Mouse (Mus musculus) kidney, embryonic 14.5 days (tissue): ENCODE results near the gene N4bp2. TPM values are rescaled to one million over a fixed set of nuclear protein-coding genes. Genes with fewer than 3 reads are reported as not detected.

Experiments used
- ATAC-seq: fragments of 200-750 bp; cut with Nextera tagmentation; 2 replicates; pipeline ENCODE4 v1.8.0; 2017; ENCODE audit warnings: moderate number of reproducible peaks, mild to moderate bottlenecking, moderate TSS enrichment, moderate library complexity; ENCODE audit not compliant: low FRiP score, low TSS enrichment
- H3K27ac ChIP-seq: fragments of 300-500 bp; sonication (generic); 2 replicates; pipeline ENCODE4 v1.5.1; 2014; ENCODE audit warnings: low read depth, mild to moderate bottlenecking, low read length, moderate library complexity, mixed read lengths
- H3K27me3 ChIP-seq: fragments of 300-500 bp; sonication (generic); 2 replicates; pipeline ENCODE4 v1.6.1; 2014; ENCODE audit warnings: mild to moderate bottlenecking, low read length; ENCODE audit not compliant: control insufficient read depth, insufficient read depth
- H3K36me3 ChIP-seq: fragments of 300-500 bp; sonication (generic); 2 replicates; pipeline ENCODE4 v1.6.1; 2014; ENCODE audit warnings: low read length, mixed read lengths; ENCODE audit not compliant: control insufficient read depth, insufficient read depth
- H3K4me1 ChIP-seq: fragments of 300-500 bp; sonication (generic); 2 replicates; pipeline ENCODE4 v1.6.1; 2014; ENCODE audit warnings: low read length, mixed read lengths; ENCODE audit not compliant: control insufficient read depth, insufficient read depth
- H3K4me2 ChIP-seq: fragments of 300-500 bp; sonication (generic); replicated peaks from 2 replicates; pipeline ENCODE4 v1.6.1; 2014; ENCODE audit warnings: low read depth, mild to moderate bottlenecking, low read length
- H3K4me3 ChIP-seq: fragments of 300-500 bp; sonication (generic); 2 replicates; pipeline ENCODE4 v1.5.1; 2014; ENCODE audit warnings: mild to moderate bottlenecking, low read length
- H3K9ac ChIP-seq: fragments of 300-500 bp; sonication (generic); 2 replicates; pipeline ENCODE4 v1.6.1; 2014; ENCODE audit warnings: low read depth, mild to moderate bottlenecking, low read length, moderate library complexity
- H3K9me3 ChIP-seq: fragments of 300-500 bp; sonication (generic); 2 replicates; pipeline ENCODE4 v1.6.1; 2016; ENCODE audit warnings: low read length; ENCODE audit not compliant: control insufficient read depth
- WGBS: fragments of 180-500 bp; shearing (Covaris S2); extraction: QIAGEN DNeasy Blood & Tissue Kit; methylation state at CpG from one replicate; pipeline ENCODE4 v1.1.7; 2014; 5-methylcytosine and 5-hydroxymethylcytosine counted together
- polyA plus RNA-seq: library from polyadenylated mRNA; unstranded; fragments of >200 nt; fragmentation: Nextera tagmentation; extraction: Ambion mirVana; gene quantifications from 2 replicates; pipeline ENCODE4 v1.2.1, GENCODE M21; 2014

N4bp2 gene
- polyA plus RNA-seq, 1 experiment from 2014 or later: 57.3 TPM

DNA sequence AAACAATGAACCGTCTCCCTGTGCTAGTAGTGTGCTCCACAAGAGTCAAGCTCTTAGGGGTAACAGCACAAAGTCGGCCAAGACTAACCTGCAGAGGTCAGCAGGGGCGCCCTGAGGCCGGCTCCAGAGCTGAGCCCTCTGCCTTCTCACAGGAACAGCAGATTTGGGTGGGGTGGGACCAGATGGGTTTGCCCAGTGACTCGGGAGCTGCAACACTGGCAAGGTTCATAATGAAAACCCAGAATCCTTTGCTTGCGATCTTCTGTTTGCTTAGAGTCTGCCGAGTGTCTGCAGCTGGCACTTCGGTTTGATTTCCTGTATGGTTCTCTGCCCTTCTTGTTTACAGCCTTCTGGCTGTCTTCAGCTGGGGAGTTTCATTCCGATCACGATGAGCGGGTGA, 87.4 kb downstream of the N4bp2 start:
- H3K27me3 ChIP-seq: no peaks in the 10 kb centered on the region
- no peak overlapping the region for H3K4me3 ChIP-seq
- H3K27ac ChIP-seq: no peak overlapping the region
- no peak for ATAC-seq
- H3K4me2 ChIP-seq: no peak overlapping the region
- no peak overlapping the region for H3K9ac ChIP-seq
- no peaks in the 10 kb centered on the region for H3K36me3 ChIP-seq
- 56% methylated on average over 11 of the region's 11 CpGs for WGBS
- no peaks in the 10 kb centered on the region for H3K9me3 ChIP-seq
- H3K4me1 ChIP-seq: no peaks in the 10 kb centered on the region

DNA sequence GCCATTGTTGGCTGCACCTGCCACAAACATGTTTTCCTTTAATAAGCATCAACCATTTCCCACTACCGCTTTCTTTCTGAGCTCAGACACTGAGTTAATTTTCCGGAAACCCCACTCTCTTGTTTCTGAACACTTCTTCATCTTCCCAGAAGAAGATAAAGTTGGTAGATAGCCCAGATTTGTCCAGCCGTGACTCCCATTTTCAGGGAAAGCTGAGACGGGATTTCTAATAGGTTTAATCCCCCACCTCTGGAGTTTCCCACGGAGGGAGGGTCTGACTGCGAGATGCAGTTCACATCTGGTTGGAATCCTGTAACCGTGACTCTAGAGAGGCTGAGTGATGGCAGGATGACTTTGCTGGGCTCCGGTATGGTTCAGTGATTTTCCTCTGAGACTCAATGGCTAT, 91.5 kb downstream of the N4bp2 start:
- Histone ChIP-seq H3K36me3 (no peaks in the 10 kb centered on the region), H3K9ac (no peak overlapping the region), H3K4me1 (peaks cover 10% of the 10 kb centered on the region; the same call in 1 of the 2 replicates), H3K9me3 (no peaks in the 10 kb centered on the region), H3K4me3 (no peak overlapping the region), H3K4me2 (no peak overlapping the region; the same call in 1 of the 2 replicates), H3K27ac (no peak overlapping the region), H3K27me3 (no peaks in the 10 kb centered on the region)
- WGBS: 28% methylated on average over 8 of the region's 8 CpGs
- ATAC-seq: peak; percentile 70

DNA sequence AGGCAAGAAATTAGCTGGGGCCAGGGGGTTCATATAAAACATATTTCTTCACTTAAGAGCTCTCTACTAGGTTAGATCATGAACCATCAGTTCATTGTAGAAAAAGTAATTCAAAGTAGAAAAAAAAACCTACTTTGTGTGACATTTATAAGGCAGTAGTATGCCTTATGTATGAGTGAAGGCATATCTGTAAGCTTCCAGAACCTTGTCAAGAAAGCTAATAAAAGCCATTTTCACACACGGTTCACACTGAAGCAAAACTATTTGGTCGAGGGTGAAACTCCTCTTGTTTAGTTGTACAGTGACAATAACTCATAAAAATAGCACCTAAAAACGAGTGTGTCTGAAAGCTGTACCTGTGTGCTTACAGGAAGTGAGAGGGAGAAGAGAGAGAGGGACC, 92.2 kb downstream of the N4bp2 start:
- H3K9me3 ChIP-seq: no peaks in the 10 kb centered on the region
- H3K36me3 ChIP-seq: no peaks in the 10 kb centered on the region
- no peak overlapping the region for H3K4me3 ChIP-seq
- no peak for ATAC-seq
- no peak overlapping the region for H3K27ac ChIP-seq
- 54% methylated on average over 3 of the region's 3 CpGs for WGBS
- H3K9ac ChIP-seq: no peak overlapping the region
- H3K4me2 ChIP-seq: no peak overlapping the region
- no peaks in the 10 kb centered on the region for H3K27me3 ChIP-seq
- H3K4me1 ChIP-seq: peaks cover 10% of the 10 kb centered on the region; the same call in 1 of the 2 replicates

DNA sequence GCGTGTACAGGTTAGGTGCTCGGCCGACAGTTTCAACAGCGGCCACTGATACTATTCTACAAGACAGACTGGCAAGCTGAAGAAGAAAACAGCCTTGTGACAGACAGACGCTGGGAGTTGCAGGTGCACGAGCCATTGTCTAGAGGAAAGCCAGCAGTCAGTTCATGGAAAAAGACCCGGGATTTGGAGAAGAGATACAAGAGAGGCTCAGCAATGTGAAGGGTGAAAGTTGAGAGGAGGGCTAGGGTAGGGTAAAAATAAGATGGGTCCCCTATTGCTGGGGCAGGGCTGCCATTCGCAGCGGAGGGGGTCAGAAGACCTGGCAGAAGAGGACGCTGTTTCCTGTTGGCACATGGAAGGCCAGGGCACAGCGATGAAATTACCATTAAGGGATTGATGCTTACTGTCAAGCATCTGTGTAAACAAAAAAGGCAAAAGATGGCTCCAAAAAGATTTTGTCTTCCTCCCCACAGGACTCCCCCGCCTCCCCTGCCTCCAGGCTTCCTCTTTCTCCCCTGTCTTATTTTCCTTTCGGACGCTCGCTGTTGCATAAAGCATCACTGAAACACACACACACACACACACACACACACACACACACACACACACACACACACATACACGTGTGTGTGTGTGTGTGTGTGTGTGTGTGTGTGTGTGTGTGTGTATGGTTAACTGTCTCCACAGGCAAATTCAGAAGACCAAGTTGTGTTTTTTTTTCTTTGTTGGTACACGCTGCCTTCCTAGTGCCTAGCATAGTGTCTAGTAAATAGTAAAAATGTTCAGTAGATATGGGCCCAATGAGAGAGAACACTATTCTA, 93.5 kb downstream of the N4bp2 start:
- Histone ChIP-seq H3K27ac (no peak overlapping the region), H3K27me3 (no peaks in the 10 kb centered on the region), H3K4me2 (no peak overlapping the region), H3K9ac (no peak overlapping the region), H3K36me3 (no peaks in the 10 kb centered on the region), H3K4me3 (no peak overlapping the region), H3K4me1 (peaks cover 10% of the 10 kb centered on the region; the same call in 1 of the 2 replicates), H3K9me3 (no peaks in the 10 kb centered on the region)
- 77% methylated on average over 17 of the region's 17 CpGs for WGBS
- ATAC-seq: no peak

DNA sequence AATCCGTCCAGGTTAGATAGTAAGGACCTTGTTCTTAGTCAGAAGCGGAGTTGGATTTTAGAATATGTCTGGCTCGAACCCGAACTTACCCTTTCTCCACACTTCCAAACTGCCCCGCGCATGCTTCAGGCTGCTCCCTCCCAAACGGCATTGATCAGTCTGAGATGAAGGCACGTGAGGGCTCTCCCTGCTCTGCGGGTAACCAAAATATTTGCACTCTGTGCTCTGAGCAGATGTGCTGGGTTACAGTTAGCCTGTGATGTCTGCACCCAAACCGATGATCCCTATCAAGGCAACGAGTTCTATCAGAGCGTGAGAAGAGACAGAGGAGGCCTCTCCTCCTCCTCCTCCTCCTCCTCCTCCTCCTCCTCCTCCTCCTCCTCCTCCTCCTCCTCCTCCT, 94.6 kb downstream of the N4bp2 start:
- H3K9ac ChIP-seq: no peak overlapping the region
- H3K4me2 ChIP-seq: no peak overlapping the region
- no peak overlapping the region for H3K4me3 ChIP-seq
- 48% methylated on average over 12 of the region's 12 CpGs for WGBS
- H3K9me3 ChIP-seq: no peaks in the 10 kb centered on the region
- H3K27ac ChIP-seq: no peak overlapping the region
- no peaks in the 10 kb centered on the region for H3K36me3 ChIP-seq
- ATAC-seq: peak; percentile 59; the same call in 1 of the 2 replicates
- no peaks in the 10 kb centered on the region for H3K27me3 ChIP-seq
- H3K4me1 ChIP-seq: peaks cover 10% of the 10 kb centered on the region; the same call in 1 of the 2 replicates

DNA sequence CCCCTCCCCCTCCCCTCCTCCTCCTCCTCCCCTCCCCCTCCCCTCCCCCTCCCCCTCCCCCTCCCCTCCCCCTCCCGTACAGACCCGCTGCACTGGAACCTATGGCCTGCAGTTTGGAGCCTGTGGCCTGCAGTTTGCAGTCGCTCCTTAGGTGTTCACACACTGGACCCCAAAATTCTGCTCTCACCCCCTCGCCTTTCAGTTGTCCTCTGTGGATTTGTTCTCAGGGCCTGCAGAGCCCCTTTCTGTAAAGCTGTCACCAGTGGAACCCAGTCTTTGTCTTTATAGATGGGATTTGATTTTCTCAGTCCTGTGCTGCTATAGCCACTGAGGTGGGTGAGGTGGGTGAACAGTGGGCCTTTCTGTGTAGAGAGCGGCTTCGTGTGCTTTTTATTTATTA, 95.0 kb downstream of the N4bp2 start:
- no peak overlapping the region for H3K27ac ChIP-seq
- ATAC-seq: no peak; the same call in 1 of the 2 replicates
- 73% methylated on average over 3 of the region's 6 CpGs for WGBS

DNA sequence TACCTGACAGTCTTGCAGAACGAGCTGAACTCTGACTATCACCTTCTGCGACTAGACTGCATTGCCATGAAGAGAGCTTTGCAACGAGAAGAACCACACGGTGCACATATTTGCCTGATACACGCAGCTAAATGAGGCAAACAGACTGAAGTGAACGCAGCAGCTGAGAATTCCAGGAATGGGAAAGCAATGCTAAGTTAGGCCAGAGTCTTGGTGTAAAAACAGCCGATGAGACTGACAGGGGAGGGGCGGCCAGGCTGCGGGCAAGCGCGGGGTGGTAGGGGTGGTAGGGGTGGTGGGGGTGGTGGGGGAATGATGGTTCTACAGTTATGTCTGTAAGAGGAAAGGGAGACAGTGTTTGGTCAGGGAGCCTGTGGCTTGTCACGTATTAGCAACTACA, 95.6 kb downstream of the N4bp2 start:
- H3K9ac ChIP-seq: no peak overlapping the region
- no peak overlapping the region for H3K27ac ChIP-seq
- WGBS: 59% methylated on average over 12 of the region's 12 CpGs
- H3K27me3 ChIP-seq: no peaks in the 10 kb centered on the region
- H3K4me2 ChIP-seq: no peak overlapping the region
- H3K4me1 ChIP-seq: peaks cover 10% of the 10 kb centered on the region; the same call in 1 of the 2 replicates
- ATAC-seq: no peak
- H3K4me3 ChIP-seq: no peak overlapping the region
- no peaks in the 10 kb centered on the region for H3K9me3 ChIP-seq
- H3K36me3 ChIP-seq: no peaks in the 10 kb centered on the region

More for the DNA sequence above, 95.0 kb downstream of the N4bp2 start:
- Histone ChIP-seq H3K9ac (no peak overlapping the region), H3K36me3 (no peaks in the 10 kb centered on the region), H3K4me1 (peaks cover 10% of the 10 kb centered on the region; the same call in 1 of the 2 replicates), H3K4me2 (no peak overlapping the region), H3K4me3 (no peak overlapping the region), H3K9me3 (no peaks in the 10 kb centered on the region), H3K27me3 (no peaks in the 10 kb centered on the region)

DNA sequence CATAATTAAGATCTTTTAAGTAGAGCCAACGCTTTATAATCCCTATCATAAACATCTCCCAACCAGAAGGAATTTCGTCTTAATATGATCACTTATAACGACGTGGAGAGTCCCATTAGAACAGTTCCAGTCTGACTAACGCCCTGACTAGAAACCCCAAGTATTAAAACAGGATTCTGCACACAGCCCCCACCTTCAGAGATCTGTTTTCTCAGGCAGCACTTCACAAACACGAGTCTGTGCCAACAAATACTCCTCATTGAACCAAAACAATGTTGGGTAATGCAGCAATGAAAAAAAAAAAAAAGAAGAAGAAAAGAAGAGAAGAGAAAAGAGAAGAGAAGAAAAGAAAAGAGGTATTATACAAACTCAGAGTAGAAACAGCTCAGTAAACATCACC, 96.1 kb downstream of the N4bp2 start:
- no peak overlapping the region for H3K9ac ChIP-seq
- H3K4me1 ChIP-seq: peaks cover 10% of the 10 kb centered on the region; the same call in 1 of the 2 replicates
- H3K27ac ChIP-seq: no peak overlapping the region
- no peaks in the 10 kb centered on the region for H3K27me3 ChIP-seq
- WGBS: 59% methylated on average over 6 of the region's 6 CpGs
- H3K4me3 ChIP-seq: no peak overlapping the region
- ATAC-seq: no peak
- H3K9me3 ChIP-seq: no peaks in the 10 kb centered on the region
- no peaks in the 10 kb centered on the region for H3K36me3 ChIP-seq
- no peak overlapping the region for H3K4me2 ChIP-seq

DNA sequence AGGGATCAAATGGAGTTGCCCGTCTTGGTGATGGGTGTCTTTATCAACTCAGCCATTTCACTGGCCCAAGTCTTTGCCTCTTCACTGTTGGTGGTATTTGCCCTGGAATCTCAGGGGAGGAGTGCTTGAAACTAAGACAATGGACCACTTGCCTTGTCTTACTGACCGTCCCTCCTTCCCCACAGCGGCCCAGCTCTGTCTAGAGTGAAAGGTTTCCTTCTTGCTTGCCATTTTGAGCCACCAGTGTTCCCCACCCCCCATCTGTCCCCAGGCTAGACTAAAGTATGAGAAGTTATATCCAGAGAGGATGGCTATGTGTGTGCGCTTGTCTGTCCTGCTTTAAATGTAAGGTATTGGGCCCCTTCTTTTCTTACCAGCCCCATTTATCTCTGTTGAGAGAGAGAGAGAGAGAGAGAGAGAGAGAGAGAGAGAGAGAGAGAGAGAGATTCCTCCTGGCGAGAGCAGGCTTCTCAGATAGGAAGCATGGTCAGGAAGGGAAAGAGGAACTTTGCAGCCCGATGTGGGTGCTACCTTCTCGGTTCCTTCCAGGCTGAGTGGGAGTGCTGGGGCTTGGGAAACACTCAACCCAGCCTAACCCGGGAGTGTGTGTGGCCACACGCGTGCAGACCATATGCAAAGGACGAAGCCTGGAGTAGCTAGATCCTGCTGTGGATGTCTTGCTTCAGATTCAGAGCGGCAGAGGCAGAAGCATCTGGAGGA, 97.1 kb downstream of the N4bp2 start:
- ATAC-seq: no peak
- no peaks in the 10 kb centered on the region for H3K9me3 ChIP-seq
- H3K4me3 ChIP-seq: no peak overlapping the region
- no peaks in the 10 kb centered on the region for H3K27me3 ChIP-seq
- WGBS: 80% methylated on average over 12 of the region's 12 CpGs
- H3K4me2 ChIP-seq: no peak overlapping the region
- H3K27ac ChIP-seq: no peak overlapping the region
- H3K9ac ChIP-seq: no peak overlapping the region
- H3K36me3 ChIP-seq: no peaks in the 10 kb centered on the region
- peaks cover 10% of the 10 kb centered on the region; the same call in 1 of the 2 replicates for H3K4me1 ChIP-seq
